Mouse (Mus musculus) liver, postnatal 0 days (tissue): ENCODE results near the gene Flna.

Source experiments
- CTCF ChIP-seq: sonication (generic); IDR thresholded peaks from 2 replicates; pipeline ENCODE4 v1.5.1; 2016; ENCODE audit warnings: antibody characterized with exemption, low read depth
- EP300 ChIP-seq: IDR thresholded peaks from 2 replicates; pipeline ENCODE4 v1.6.1; 2016; ENCODE audit warnings: antibody characterized with exemption, low read depth, mild to moderate bottlenecking

GRCm38 (mm10) chrX:74270902-74271551 lies 21.4 kb upstream of the Flna start:
- TF ChIP-seq CTCF (0 out of 2 replicates have a peak, but pooled peaks have one; percentile 14), EP300 (no peak)
